Mouse (Mus musculus): ENCODE measurements at regions not wholly inside any gene's neighbourhood (a gene's known extent, or its start where the extent isn't known, plus 50 kb on each side); places are given as distances from the start of the nearest gene placed in this dataset.
"Not testable (repeated sequence)": the region's sequence is repeated elsewhere in the genome, so short reads cannot be mapped to it uniquely, and the experiment has no call there.

DNA sequence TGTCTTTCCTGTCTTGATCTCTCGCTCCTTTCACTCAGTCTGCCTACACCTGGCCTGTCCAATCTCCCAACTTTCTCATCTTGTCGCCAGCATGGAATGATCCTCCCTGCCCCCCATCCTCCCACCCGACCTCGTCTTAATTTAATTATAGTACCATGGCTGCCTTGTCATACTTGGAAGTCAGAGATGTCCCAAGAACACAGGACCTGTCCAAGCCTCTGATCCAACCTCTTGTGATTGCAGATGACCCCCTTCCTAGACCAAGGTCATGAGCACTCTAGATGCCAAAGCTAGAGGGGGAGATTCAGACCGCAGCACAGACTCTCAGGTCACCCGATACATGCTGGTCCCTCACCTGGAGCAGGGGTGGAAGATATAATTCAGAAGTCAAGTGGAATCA lies 232.3 kb downstream of the Prex1 start:
- DNase-seq (ENCODE audit: low spot score in 2 of 2), result no peak
- intact Hi-C loops (cut with DNase I), result no loop called here

DNA sequence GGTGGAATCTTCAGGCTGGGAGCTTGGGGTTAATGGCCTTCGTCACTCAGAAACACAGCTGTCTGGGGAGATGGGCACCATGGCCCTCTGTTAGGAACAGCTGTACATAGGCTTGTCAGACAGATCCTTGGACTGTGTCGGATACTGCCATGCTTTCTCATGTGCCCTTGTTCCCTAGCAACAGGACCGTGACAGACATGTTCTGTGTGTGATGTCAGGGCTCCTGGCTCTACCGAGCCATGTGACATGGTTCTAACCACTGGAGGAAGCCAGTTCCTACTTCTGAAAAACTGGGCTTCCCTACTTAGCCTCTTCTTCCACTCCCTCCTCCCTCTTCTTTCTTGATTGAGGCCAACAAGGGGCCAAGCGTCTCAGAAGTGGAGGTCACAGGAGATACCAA lies 232.7 kb downstream of the Prex1 start:
- DNase-seq (ENCODE audit: low spot score in 2 of 2), result no peak
- intact Hi-C loops (cut with DNase I), result no loop called here

DNA sequence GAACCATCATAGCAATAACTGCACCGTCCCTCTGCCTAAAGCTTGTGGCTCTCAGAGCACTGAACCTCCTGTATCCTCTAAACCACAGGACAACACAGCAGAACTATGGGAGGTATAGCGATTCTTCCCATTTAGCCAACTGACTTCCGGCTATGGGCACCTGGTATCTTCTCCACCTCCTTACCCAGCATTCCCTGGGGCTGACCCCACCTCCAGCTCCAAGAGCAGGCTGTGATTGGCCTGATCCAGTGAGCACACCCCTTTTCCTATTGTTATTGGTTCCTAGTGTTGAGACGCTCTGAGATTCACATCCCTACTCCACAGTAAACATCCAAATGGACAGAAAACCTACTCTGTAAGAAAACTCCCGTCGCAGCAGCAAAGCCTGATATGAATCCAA lies 236.7 kb downstream of the Prex1 start:
- intact Hi-C loops (cut with DNase I), result no loop called here
- no peak for DNase-seq (ENCODE audit: low spot score in 2 of 2)

DNA sequence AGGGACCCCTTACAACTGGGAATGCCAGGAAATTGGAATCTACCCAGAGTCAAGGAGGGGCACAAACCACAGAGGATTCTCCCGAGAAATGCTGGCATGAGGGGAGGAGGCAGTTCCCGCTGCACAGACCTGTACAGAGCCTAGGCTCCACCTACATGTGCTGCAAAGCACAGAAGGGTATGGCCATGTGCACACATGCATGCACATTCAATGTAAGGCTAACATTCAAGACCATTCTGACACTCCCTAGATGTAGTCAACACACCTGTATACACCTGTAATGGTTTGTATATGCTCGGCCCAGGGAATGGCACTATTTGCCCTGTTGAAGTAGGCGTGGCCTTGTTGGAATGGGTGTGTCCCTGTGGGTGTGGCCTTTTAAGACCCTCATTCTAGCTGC lies 238.0 kb downstream of the Prex1 start:
- no peak for DNase-seq (ENCODE audit: low spot score in 2 of 2)
- intact Hi-C loops (cut with DNase I), result no loop called here

DNA sequence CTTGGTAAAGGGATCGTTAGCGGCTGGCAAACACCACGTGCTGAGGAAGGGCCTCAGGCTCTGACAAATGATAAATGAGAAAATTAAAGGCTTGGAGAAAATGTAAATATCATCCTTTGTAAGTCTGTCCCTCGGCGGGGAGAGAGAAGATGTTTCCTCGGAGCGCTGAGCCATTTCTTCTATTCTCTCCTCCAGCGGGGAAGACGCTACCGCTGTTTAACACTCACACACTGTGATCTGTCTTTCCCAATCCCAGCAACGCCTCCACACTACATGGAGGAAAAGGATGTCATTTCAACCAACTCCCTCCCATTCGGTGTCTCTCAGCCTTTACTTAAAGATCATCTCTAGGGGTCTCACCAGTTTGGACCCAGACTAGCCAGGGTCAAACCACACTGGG lies 239.0 kb downstream of the Prex1 start:
- intact Hi-C loops (cut with DNase I), result loop anchor here (5.0 kb wide), 1 partner anchor 43 kb away; no protein-coding TSS in a partner anchor
- peak in 1 of 2 experiments; percentile 54 for DNase-seq (ENCODE audit: low spot score in 2 of 2)

DNA sequence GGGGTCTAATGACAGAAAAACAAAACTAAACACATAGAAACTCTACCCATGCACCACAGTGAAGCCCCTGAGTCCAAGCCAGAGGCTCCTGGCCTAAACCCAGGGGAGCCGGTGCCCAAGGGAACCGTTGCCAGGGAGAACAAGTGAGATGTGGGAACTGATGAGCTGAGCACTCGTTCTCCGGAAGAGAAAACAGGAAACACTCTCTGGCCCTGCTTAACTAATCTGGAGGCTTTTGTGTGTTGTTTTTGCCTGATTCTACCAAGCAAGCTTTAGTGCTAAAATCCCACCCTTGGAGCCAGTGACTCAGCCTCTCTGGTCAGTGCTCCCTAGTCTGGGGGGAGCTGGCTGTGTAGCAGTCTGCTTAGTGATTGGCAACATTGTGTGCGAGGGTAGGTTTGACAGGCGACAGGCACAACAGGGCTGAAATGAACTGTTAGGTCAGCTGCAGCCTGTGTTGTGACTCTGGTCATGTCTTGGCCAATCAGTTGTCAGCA lies 242.3 kb downstream of the Prex1 start:
- DNase-seq (ENCODE audit: low spot score in 2 of 2), result peak in 1 of 2 experiments; percentile 33
- intact Hi-C loops (cut with DNase I), result loop anchor here (5.0 kb wide), 1 partner anchor 46 kb away; no protein-coding TSS in a partner anchor

DNA sequence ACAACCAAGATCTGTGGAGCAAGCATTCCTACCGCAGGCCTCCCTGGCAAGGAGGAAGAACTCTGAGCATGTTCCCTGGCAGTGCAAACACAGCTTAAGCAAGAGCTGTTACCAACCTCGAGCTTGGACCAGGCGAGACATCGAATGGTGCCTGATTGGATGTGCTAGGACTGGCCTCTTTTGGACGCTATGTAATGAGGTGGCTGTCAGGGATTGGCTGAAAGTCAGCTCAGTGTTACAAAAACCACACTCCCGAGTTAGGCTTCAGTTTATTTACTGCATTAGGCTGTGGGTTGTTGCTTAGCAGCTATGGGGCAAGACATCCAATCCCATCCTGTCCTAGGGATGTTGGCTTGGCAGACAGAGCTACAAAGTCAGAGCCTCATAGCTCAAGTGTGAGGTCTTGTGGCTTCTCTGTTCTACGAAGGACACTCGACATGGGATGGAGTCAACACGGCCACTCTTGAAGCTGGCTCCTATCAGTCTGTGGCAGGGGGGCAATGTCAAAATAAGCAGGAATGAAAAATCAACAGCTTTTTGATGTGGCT lies 244.5 kb downstream of the Prex1 start:
- no peak for DNase-seq (ENCODE audit: low spot score in 2 of 2)
- intact Hi-C loops (cut with DNase I), result no loop called here

DNA sequence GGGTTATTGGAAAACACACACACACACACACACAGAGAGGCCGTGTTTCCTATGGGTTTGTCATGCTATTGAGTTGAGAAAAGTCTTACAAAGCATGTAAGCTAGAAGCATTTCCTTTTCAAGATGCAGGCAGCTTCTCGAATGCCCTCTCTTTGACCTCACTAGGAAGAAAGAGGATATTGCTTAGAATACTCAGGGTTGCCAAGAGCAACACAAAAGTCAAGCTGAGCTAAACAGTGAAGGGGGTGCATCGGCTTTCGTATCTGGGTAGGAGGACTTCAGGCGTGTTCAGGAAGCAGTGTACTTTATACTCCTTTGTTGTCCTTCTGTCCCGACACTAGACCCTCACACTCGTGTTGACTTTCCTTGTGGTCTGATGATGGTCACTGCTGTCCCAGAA lies 246.5 kb downstream of the Prex1 start:
- intact Hi-C loops (cut with DNase I), result no loop called here
- DNase-seq (ENCODE audit: low spot score in 2 of 2), result no peak

DNA sequence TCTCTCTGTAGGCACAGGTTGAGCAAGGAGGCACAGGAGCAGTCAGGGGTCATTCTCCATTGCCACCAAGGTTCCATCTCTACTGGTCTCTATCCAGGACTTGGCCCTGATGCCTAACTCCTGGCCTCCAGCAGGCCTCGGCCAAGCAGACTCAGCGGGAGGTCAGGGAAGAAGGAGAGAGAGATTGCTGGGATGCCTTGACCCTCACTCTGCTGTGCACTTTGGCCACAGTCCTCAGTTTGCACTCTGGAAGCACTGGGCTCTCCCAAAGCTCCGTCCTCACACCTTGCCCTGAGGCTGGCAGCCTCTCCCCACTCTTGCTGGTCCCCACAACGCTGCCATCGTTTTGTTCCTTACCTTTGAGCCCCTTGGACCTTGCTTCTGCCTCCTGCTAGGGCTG lies 248.1 kb downstream of the Prex1 start:
- no peak for DNase-seq (ENCODE audit: low spot score in 2 of 2)
- intact Hi-C loops (cut with DNase I), result no loop called here

DNA sequence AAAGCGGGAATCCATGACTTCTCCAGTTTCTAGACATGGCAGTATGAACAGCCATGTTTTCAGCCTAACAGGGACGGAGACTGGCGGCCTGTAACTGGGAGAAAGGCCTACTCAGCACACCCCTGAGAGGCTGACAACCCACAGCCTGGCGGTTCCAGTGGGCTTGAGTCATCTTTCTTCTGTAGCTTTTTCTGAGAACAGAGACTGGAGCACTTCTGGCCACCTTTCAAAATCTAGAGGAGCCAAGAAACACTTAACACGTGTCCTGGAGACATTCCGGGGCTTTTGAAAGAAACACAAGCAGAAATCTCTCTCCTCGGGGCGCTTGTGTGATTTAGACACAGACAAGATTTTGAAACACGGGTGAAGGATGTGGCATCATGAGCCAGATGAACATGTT lies 250.1 kb downstream of the Prex1 start:
- intact Hi-C loops (cut with DNase I), result no loop called here
- DNase-seq (ENCODE audit: low spot score in 2 of 2), result peak; percentile 60 to 85

DNA sequence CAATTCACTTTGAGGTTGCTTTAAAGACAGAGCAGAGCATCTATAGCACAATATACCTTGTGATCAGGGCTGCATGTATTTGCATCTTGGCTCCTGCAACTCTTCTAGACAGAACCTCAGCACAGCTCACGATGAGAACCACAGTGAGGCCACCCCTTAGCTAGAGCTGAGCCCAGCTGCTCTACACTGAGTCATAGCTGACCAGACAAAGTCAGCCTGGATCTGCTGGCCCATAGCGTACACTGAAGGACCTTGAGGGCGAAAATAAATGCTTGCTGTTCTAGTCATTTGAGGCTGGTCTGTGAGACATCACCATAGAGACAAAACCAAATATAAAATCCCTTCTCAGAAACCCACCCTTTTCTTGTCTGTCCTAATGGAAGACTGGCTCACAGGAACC lies 251.7 kb downstream of the Prex1 start:
- intact Hi-C loops (cut with DNase I), result no loop called here
- DNase-seq (ENCODE audit: low spot score in 2 of 2), result no peak

DNA sequence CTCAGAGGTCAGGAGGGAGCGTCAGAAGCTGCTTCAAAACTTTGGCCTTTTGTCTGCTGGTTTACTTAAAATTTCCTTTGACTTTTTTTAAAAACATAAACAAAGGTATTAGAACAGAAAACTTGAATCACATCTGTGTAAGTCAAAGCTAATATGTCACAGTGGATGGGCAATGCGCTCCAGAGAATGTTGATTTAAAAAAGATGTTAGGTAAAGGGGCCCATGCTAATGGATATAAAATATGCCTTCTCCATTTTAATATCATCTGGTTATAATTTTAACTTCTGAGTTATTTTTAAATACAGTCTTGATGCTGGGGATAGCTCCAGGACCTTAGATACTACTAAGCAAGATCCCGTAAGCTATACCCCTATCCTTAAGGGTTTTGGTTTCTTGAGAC lies 252.5 kb downstream of the Prex1 start:
- intact Hi-C loops (cut with DNase I), result no loop called here
- DNase-seq (ENCODE audit: low spot score in 2 of 2), result no peak

DNA sequence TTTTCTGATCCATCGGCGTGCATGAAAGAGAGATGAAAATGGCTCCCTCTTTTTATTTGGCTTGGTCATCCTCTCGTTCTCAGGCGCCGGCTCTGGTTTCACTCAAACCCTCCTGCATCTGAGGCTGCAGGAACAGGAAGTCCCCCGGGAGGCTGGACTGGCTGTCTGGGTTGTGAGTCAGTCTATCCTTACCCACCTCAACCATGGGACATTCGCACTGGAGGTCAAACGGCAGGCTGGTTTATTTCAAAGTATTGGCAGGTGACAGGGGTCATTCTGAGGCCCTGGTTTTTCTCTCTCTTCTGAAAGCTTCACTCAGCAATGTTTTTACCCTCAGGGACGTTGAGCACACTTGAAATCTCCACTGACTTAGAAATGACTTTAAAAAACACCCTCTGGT lies 253.7 kb downstream of the Prex1 start:
- intact Hi-C loops (cut with DNase I), result no loop called here
- no peak for DNase-seq (ENCODE audit: low spot score in 2 of 2)

DNA sequence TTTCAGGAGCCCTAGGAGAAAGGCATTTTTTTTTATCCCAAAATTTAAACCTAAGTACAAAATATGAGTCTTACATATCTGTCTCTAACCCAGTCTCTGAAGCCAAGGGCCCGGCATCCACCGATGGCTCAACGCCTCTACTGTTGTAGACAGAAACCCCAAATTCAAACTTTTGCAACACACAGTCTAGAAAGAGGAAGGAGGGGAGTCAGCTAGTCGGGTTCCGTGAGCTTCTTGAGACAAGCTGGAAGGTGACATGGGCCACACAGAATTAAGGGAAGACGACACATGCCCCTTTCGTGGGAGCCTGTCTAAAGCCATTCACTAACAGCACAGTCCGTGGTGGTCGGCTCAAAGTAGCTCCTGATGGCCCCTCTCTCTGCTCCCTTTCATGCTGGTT lies 254.7 kb downstream of the Prex1 start:
- intact Hi-C loops (cut with DNase I), result no loop called here
- no peak for DNase-seq (ENCODE audit: low spot score in 2 of 2)

DNA sequence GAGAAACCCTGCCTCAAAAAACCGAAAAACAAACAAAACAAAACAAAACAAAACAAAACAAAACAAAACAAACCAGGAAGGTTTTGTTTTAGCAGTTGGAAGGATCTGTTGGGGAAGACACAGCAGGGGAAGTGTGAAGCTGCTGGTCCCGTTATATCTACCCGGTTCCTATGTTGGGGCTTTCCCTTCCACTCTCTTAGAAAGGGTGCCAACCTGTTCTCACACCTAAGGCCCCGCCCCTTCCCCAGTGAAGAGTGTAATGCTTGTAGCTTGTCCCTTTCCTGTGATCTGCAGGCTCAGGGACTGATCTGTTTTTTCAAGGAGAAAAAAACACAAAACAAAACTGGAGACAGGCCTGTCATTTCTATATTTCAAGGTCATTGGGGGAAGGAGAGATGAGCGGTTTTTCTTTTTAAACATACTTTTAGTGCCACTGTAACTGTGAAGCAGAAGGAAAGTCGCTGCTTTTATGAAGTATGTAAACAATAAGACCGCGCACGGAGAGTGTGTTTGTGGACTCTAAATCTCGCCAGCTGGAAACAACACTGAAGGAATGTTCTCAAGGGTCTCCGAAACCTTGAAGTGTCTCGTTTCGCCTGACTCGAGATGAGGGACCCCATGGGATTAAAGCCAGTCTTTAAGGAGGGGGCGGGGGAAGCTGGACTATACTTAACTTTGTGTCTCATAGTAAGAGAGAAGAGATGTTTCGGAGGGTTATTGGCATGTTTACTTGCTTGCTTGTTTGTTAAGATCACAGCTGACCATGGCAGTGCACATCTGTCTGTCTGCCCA lies 256.1 kb downstream of the Prex1 start:
- intact Hi-C loops (cut with DNase I), result no loop called here
- no peak for DNase-seq (ENCODE audit: low spot score in 2 of 2)

DNA sequence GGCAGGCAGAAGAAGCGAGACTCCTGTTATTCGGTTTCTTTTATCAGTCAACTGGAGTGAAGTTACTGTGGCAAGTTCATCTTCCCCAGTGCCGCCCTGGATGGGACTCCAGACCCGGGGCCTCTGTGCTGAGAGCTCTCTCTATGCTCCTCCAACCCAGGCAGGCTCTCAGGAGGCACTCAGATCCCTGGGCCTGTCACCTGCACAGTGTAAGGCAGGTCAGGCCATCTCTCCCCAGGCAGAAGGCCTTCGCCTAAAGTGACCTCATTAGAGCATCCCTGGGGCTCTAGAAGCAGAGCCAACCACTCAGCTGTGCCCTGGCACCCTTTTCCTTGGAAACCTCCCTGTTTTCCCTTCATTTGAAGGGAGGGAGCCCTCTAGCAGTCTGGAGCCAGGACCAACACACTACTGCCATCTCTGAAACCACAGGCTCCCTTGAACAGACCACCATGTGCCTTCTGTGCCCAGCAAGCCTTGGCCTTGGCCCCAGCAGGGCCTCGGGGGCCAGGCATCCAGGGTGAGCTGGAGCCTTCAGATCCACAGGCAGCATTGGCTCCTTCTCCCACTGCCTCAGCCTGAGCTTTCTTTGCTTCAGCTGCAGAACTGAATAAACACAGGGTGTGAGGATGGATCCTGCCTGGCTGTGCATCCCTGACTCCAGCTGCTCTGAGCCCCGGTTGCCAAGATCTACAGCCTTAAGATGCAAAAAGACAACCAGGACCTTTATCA lies 259.3 kb downstream of the Prex1 start:
- intact Hi-C loops (cut with DNase I); DNase-seq (ENCODE audit: low spot score in 2 of 2): not testable (repeated sequence)

DNA sequence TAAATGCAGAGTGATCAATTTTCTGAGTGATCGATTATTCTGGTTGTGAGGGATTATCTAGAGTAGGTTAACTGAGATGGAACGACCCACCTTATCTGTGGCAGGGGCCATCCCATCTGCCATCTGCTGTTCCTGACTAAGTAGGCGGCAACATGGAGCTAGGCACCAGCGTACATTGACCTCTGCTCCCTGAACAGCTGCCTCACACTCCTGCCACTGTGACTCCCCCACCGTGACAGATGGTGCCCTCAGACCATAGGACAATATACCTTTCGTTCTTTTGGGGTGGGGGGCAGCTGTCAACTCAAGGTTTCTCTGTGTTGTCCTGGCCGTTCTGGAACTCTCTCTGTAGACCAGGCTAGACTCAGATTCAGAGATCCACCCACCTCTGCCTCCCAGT lies 262.7 kb downstream of the Prex1 start:
- intact Hi-C loops (cut with DNase I), result no loop called here
- no peak for DNase-seq (ENCODE audit: low spot score in 2 of 2)

DNA sequence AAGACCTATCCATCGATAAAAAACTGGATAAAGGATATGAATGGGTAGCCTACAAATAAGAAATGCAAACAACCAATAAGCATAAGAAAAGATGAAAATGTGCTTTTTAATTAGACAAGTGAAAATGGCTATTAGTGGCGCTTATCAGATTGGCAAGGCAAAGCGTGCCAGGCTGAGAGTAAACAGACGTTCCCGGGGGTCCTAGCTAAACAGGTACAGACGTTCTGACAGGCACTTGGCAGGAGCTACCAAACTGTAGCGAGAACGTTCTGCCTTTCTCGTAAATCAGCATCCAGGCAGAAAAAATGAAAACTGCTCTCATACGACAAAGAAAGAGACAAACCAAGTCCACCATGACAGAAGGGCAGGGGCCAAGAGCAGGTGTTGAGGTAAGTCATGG lies 263.3 kb downstream of the Prex1 start:
- intact Hi-C loops (cut with DNase I), result no loop called here
- no peak for DNase-seq (ENCODE audit: low spot score in 2 of 2)

DNA sequence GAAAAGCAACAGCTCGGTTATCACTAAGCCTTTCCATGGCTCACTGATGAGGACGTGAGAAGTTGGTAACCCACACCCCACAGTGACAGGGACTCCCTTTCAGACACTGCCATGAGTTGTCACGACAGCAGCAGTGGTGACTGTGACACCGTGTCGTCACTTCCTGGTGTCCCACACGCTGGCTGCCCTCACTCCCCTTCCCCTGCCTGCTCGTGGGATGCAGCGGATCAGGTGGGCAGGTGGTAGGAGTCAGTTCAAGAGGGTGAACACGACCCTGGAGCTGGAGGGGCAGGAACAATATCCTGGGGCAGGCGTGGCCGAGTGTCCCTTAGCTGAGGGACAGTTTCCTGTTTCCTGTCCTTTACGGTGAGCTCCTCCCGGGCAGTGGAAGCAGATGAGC lies 264.9 kb downstream of the Prex1 start:
- intact Hi-C loops (cut with DNase I), result no loop called here
- no peak for DNase-seq (ENCODE audit: low spot score in 2 of 2)

DNA sequence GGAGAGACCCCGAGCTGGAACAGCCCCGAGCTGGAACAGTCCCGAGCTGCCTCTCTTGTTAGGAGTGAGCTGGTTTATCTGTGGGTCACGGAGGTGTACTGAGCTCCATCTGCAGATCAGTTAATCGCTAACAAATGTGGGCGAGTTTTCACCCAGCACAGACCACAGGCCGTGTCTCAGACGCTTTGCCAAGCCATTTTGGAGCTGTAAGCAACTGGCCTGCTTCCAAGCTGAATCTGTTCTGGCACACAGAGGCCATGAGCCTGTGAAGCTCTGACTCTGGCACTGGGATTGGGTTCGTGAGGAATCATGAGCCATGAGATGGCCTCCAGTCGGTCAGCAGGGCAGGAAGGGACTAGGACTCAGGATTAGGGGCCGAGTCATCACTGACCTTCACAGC lies 265.5 kb downstream of the Prex1 start:
- intact Hi-C loops (cut with DNase I), result no loop called here
- peak in 1 of 2 experiments; percentile 55 for DNase-seq (ENCODE audit: low spot score in 2 of 2)

DNA sequence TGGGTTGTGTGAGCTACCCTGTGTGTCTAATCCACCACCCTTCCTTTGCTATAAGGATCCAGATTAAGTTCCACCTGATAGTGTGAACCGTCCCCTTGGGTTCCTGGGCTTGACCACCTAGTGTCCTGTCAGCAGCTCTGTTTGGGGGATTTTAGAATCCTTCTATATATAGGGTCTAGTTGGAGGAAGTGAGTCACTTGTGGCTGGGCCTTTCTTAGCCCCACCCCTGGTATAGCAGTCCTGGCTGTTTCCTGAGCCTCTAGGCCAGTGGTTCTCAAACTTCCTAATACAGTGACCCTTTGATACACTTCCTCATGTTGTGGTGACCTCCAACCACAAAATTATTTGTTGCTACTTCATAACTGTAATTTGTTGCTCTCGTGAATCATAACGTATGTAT lies 267.1 kb downstream of the Prex1 start:
- intact Hi-C loops (cut with DNase I), result no loop called here
- no peak for DNase-seq (ENCODE audit: low spot score in 2 of 2)
